Comparison of ENCODE assay signal across 14 mouse cellular contexts in genomic region chr16:29033357-29033756, GRCm38 (mm10).
DNase-seq lines count a peak whose midpoint lies in the region; ATAC-seq and TF ChIP-seq lines count a peak whose summit lies in the region.
"Had no signal": no experiment of that assay in that cellular context is flagged by ENCODE, and none has a peak within 500 bp of the region (broad histone marks: within the 10 kb centered on the region; RNA-seq: fewer than 3 reads in every experiment).

No protein-coding gene starts in this region.

- no peaks in the 10 kb centered on the region for H3K36me3 ChIP-seq in heart, adult 2 months (ENCODE audit: control insufficient read depth, insufficient read depth, low read length)
- H3K36me3 ChIP-seq in heart, embryonic 11.5 days (ENCODE audit: control insufficient read depth, insufficient read depth, low read length), result no peaks in the 10 kb centered on the region
- H3K36me3 ChIP-seq in liver, adult 2 months (ENCODE audit: control insufficient read depth, insufficient read depth, low read length), result no peaks in the 10 kb centered on the region
- H3K36me3 ChIP-seq: hindbrain, embryonic 15.5 days; liver, embryonic 12.5 days; midbrain, embryonic 10.5 days; neural tube, embryonic 13.5 days; stomach, embryonic 15.5 days had no signal

- H3K9ac ChIP-seq in heart, adult 2 months (ENCODE audit: low read depth, low read length), result no peak overlapping the region
- H3K9ac ChIP-seq in heart, embryonic 11.5 days (ENCODE audit: low read depth, low read length), result no peak overlapping the region
- H3K9ac ChIP-seq in liver, adult 2 months (ENCODE audit: low read depth, low read length), result no peak overlapping the region
- H3K9ac ChIP-seq: hindbrain, embryonic 15.5 days; liver, embryonic 12.5 days; neural tube, embryonic 13.5 days; stomach, embryonic 15.5 days had no signal

- 45% methylated on average over 5 of the region's 5 CpGs for WGBS in heart, adult 2 months
- WGBS in heart, embryonic 11.5 days (ENCODE audit: insufficient replicate concordance), result 68% methylated on average over 5 of the region's 5 CpGs
- 55% methylated on average over 5 of the region's 5 CpGs for WGBS in liver, adult 2 months

- no peaks in the 10 kb centered on the region for H3K9me3 ChIP-seq in heart, embryonic 11.5 days (replicated peaks; ENCODE audit: control insufficient read depth, low read length)
- H3K9me3 ChIP-seq: hindbrain, embryonic 15.5 days; liver, embryonic 12.5 days; midbrain, embryonic 10.5 days; neural tube, embryonic 13.5 days; stomach, embryonic 15.5 days had no signal

- no peak overlapping the region for H3K27ac ChIP-seq in heart, adult 2 months
- H3K27ac ChIP-seq in heart, embryonic 11.5 days (ENCODE audit: low read depth, low read length), result no peak overlapping the region
- no peak overlapping the region for H3K27ac ChIP-seq in liver, adult 2 months (replicated peaks; ENCODE audit: insufficient read depth, low read depth, low read length)
- H3K27ac ChIP-seq: liver, embryonic 12.5 days; midbrain, embryonic 10.5 days; neural tube, embryonic 13.5 days; stomach, embryonic 15.5 days had no signal

- TF ChIP-seq CTCF in heart, adult 2 months (IDR thresholded peaks at IDR 0.05), result peak; percentile 65
- peak; percentile 24; the same call in 1 of the 2 replicates for TF ChIP-seq CTCF in liver, adult 2 months (IDR thresholded peaks at IDR 0.05; ENCODE audit: low read depth, low read length)

- H3K4me1 ChIP-seq in heart, adult 2 months (ENCODE audit: control insufficient read depth, insufficient read depth, low read length), result no peaks in the 10 kb centered on the region
- no peaks in the 10 kb centered on the region for H3K4me1 ChIP-seq in heart, embryonic 11.5 days (ENCODE audit: control insufficient read depth, insufficient read depth, low read length)
- no peaks in the 10 kb centered on the region for H3K4me1 ChIP-seq in liver, adult 2 months (ENCODE audit: control insufficient read depth, insufficient read depth, low read length)
- H3K4me1 ChIP-seq: liver, embryonic 12.5 days; stomach, embryonic 15.5 days had no signal

- TF ChIP-seq EP300 in heart, adult 2 months (IDR thresholded peaks at IDR 0.05; ENCODE audit: insufficient read depth, low read depth, low read length), result no peak

- no peak for ATAC-seq in heart, embryonic 11.5 days (replicated peaks; ENCODE audit: insufficient number of reproducible peaks, low FRiP score, low TSS enrichment)
- ATAC-seq: liver, embryonic 12.5 days had no signal

- no peak overlapping the region for H3K4me3 ChIP-seq in heart, adult 2 months
- H3K4me3 ChIP-seq in heart, embryonic 11.5 days (ENCODE audit: low read depth, low read length), result no peak overlapping the region
- H3K4me3 ChIP-seq in liver, adult 2 months (ENCODE audit: insufficient read depth, low read depth, low read length), result no peak overlapping the region
- H3K4me3 ChIP-seq: hindbrain, embryonic 15.5 days; liver, embryonic 12.5 days; midbrain, embryonic 10.5 days; neural tube, embryonic 13.5 days; stomach, embryonic 15.5 days had no signal

- H3K27me3 ChIP-seq in heart, adult 2 months (ENCODE audit: control insufficient read depth, insufficient read depth, low read length), result no peaks in the 10 kb centered on the region
- no peaks in the 10 kb centered on the region for H3K27me3 ChIP-seq in heart, embryonic 11.5 days (ENCODE audit: control insufficient read depth, insufficient read depth, low read length)
- H3K27me3 ChIP-seq in liver, adult 2 months (ENCODE audit: control insufficient read depth, insufficient read depth, low read length), result no peaks in the 10 kb centered on the region
- H3K27me3 ChIP-seq: hindbrain, embryonic 15.5 days; liver, embryonic 12.5 days; neural tube, embryonic 13.5 days; stomach, embryonic 15.5 days had no signal

- no peak for TF ChIP-seq POLR2A in heart, adult 2 months (IDR thresholded peaks at IDR 0.05; ENCODE audit: insufficient read depth, low read depth, low read length)
- TF ChIP-seq POLR2A in liver, adult 2 months (IDR thresholded peaks at IDR 0.05; ENCODE audit: extremely low read depth, insufficient read depth, low read length), result no peak

- intact Hi-C loops in heart, adult 2 months (cut with DNase I), result loop anchor here (1.0 kb wide), 1 partner anchor 193 kb away; no protein-coding TSS in a partner anchor
- intact Hi-C loops in heart, postnatal 10 days (cut with DNase I), result loop anchor here (1.0 to 5.0 kb wide), 2 partner anchors 101 to 193 kb away; no protein-coding TSS in a partner anchor

- no peak for DNase-seq in heart, adult 2 months
- peak; percentile 42 for DNase-seq in liver, adult 2 months (ENCODE audit: extremely low read depth, low read depth, low spot score)
- no peak for DNase-seq in liver
- peak; percentile 32 for DNase-seq in brain, adult 2 months (ENCODE audit: low read depth, low spot score)
- peak; percentile 16 to 34 for DNase-seq in heart, postnatal 10 days
- no peak for DNase-seq in testis, postnatal 10 days (ENCODE audit: low spot score)
- no peak for DNase-seq in layer of hippocampus, adult 18-20 months (ENCODE audit: low spot score in 2 of 2)
- DNase-seq: right cerebral cortex, postnatal 25 days had no signal

- no peaks in the 10 kb centered on the region for H3K79me2 ChIP-seq in heart, adult 2 months (replicated peaks; ENCODE audit: control insufficient read depth, insufficient read depth, low read length)
- H3K79me2 ChIP-seq in liver, adult 2 months (ENCODE audit: control insufficient read depth, insufficient read depth, low read length), result no peaks in the 10 kb centered on the region

- H3K4me2 ChIP-seq in heart, embryonic 11.5 days, result no peak overlapping the region
- H3K4me2 ChIP-seq: liver, embryonic 12.5 days; stomach, embryonic 15.5 days had no signal

Comparison
In these comparisons a context has a peak if more than half of its experiments do, and no peak if none do; other contexts are left out.
1. DNase-seq: peak in liver, adult 2 months (single experiment), brain, adult 2 months (single experiment) and heart, postnatal 10 days (2 of 2); none in heart, adult 2 months (0 of 2), liver (single experiment), testis, postnatal 10 days (single experiment) and layer of hippocampus, adult 18-20 months (0 of 2).